ENCODE assay signal across 20 mouse cellular contexts in genomic region chr11:101359776-101360175, GRCm38 (mm10). TPM values are rescaled to one million over a fixed set of nuclear protein-coding genes. Genes with fewer than 3 reads are reported as not detected.
A peak's percentile ranks its signal among the peaks of the same experiment; 100 is the strongest.
DNase-seq lines count a peak whose midpoint lies in the region; ATAC-seq and TF ChIP-seq lines count a peak whose summit lies in the region.
"Had no signal": no experiment of that assay in that cellular context is flagged by ENCODE, and none has a peak within 500 bp of the region (broad histone marks: within the 10 kb centered on the region; RNA-seq: fewer than 3 reads in every experiment).

No protein-coding gene starts in this region.

- no peaks in the 10 kb centered on the region for H3K9me3 ChIP-seq in forebrain, embryonic 11.5 days (ENCODE audit: control insufficient read depth, low read length)
- no peaks in the 10 kb centered on the region for H3K9me3 ChIP-seq in forebrain, embryonic 12.5 days
- H3K9me3 ChIP-seq in intestine, embryonic 15.5 days: no peaks in the 10 kb centered on the region
- H3K9me3 ChIP-seq: forebrain, embryonic 13.5 days; G1E; hindbrain, embryonic 13.5 days; limb, embryonic 13.5 days had no signal

- no peaks in the 10 kb centered on the region for H3K79me2 ChIP-seq in liver, adult 2 months (ENCODE audit: control insufficient read depth, insufficient read depth, low read length)

- H3K36me3 ChIP-seq in forebrain, embryonic 11.5 days (ENCODE audit: control insufficient read depth, insufficient read depth, low read length): no peaks in the 10 kb centered on the region
- no peaks in the 10 kb centered on the region for H3K36me3 ChIP-seq in forebrain, embryonic 12.5 days (replicated peaks)
- H3K36me3 ChIP-seq in liver, adult 2 months (ENCODE audit: control insufficient read depth, insufficient read depth, low read length): no peaks in the 10 kb centered on the region
- no peaks in the 10 kb centered on the region for H3K36me3 ChIP-seq in intestine, embryonic 15.5 days
- H3K36me3 ChIP-seq: G1E; hindbrain, embryonic 13.5 days; limb, embryonic 13.5 days had no signal

- ATAC-seq in forebrain, embryonic 11.5 days (replicated peaks; ENCODE audit: low FRiP score): no peak
- no peak for ATAC-seq in forebrain, embryonic 12.5 days (ENCODE audit: low FRiP score)
- ATAC-seq in intestine, embryonic 15.5 days: no peak
- ATAC-seq: forebrain, embryonic 13.5 days had no signal

- peak; percentile 17 for DNase-seq in forebrain, embryonic 11.5 days (ENCODE audit: low spot score)
- peak; percentile 25 for DNase-seq in liver, adult 2 months (ENCODE audit: extremely low read depth, low read depth, low spot score)
- no peak for DNase-seq in liver
- peak; percentile 12 to 20 for DNase-seq in heart, adult 9 months (ENCODE audit: low spot score in 2 of 2)
- no peak for DNase-seq in urinary bladder, postnatal 25 days (ENCODE audit: low spot score)
- DNase-seq: cerebellum, postnatal 10 days; lung, postnatal 4 days; midbrain, embryonic 14.5 days; retina, postnatal 1 day had no signal

- no peak for TF ChIP-seq CTCF in liver, adult 2 months (IDR thresholded peaks at IDR 0.05; ENCODE audit: low read depth, low read length)

- H3K27ac ChIP-seq in forebrain, embryonic 11.5 days (ENCODE audit: low read depth, low read length): no peak overlapping the region
- no peak overlapping the region for H3K27ac ChIP-seq in forebrain, embryonic 12.5 days
- peak overlapping the region; percentile 75; the same call in 1 of the 2 replicates for H3K27ac ChIP-seq in liver, adult 2 months (replicated peaks; ENCODE audit: insufficient read depth, low read depth, low read length)
- H3K27ac ChIP-seq in intestine, embryonic 15.5 days: 0 out of 2 replicates have a peak overlapping the region, but pooled peaks have one; percentile 0
- H3K27ac ChIP-seq: forebrain, embryonic 13.5 days; limb, embryonic 13.5 days had no signal

- no peaks in the 10 kb centered on the region for H3K4me1 ChIP-seq in forebrain, embryonic 11.5 days (replicated peaks; ENCODE audit: control insufficient read depth, insufficient read depth, low read length)
- no peaks in the 10 kb centered on the region for H3K4me1 ChIP-seq in forebrain, embryonic 12.5 days
- H3K4me1 ChIP-seq in liver, adult 2 months (ENCODE audit: control insufficient read depth, insufficient read depth, low read length): peaks cover 37% of the 10 kb centered on the region
- H3K4me1 ChIP-seq in intestine, embryonic 15.5 days (replicated peaks): peaks cover 13% of the 10 kb centered on the region; the same call in 1 of the 2 replicates
- H3K4me1 ChIP-seq: forebrain, embryonic 13.5 days; hindbrain, embryonic 13.5 days; limb, embryonic 13.5 days had no signal

- H3K4me2 ChIP-seq in forebrain, embryonic 11.5 days (ENCODE audit: low read depth, low read length, severe bottlenecking): no peak overlapping the region
- no peak overlapping the region for H3K4me2 ChIP-seq in forebrain, embryonic 12.5 days
- no peak overlapping the region for H3K4me2 ChIP-seq in intestine, embryonic 15.5 days (replicated peaks)
- H3K4me2 ChIP-seq: forebrain, embryonic 13.5 days; hindbrain, embryonic 13.5 days; limb, embryonic 13.5 days had no signal

- no peak overlapping the region for H3K9ac ChIP-seq in forebrain, embryonic 11.5 days (ENCODE audit: low read length)
- H3K9ac ChIP-seq in forebrain, embryonic 12.5 days: no peak overlapping the region
- no peak overlapping the region for H3K9ac ChIP-seq in liver, adult 2 months (ENCODE audit: low read depth, low read length)
- no peak overlapping the region for H3K9ac ChIP-seq in intestine, embryonic 15.5 days
- H3K9ac ChIP-seq: forebrain, embryonic 13.5 days; hindbrain, embryonic 13.5 days; limb, embryonic 13.5 days had no signal

- TF ChIP-seq POLR2A in liver, adult 2 months (IDR thresholded peaks at IDR 0.05; ENCODE audit: extremely low read depth, insufficient read depth, low read length): no peak

- WGBS in forebrain, embryonic 11.5 days: 78% methylated on average over 9 of the region's 9 CpGs
- WGBS in forebrain, embryonic 12.5 days: 87% methylated on average over 9 of the region's 9 CpGs
- WGBS in liver, adult 2 months: 71% methylated on average over 9 of the region's 9 CpGs
- 65% methylated on average over 9 of the region's 9 CpGs for WGBS in intestine, embryonic 15.5 days

- H3K27me3 ChIP-seq in forebrain, embryonic 11.5 days (ENCODE audit: control insufficient read depth, insufficient read depth, low read length): no peaks in the 10 kb centered on the region
- no peaks in the 10 kb centered on the region for H3K27me3 ChIP-seq in forebrain, embryonic 12.5 days
- H3K27me3 ChIP-seq in liver, adult 2 months (ENCODE audit: control insufficient read depth, insufficient read depth, low read length): no peaks in the 10 kb centered on the region
- no peaks in the 10 kb centered on the region for H3K27me3 ChIP-seq in intestine, embryonic 15.5 days (replicated peaks)
- H3K27me3 ChIP-seq: forebrain, embryonic 13.5 days; hindbrain, embryonic 13.5 days; limb, embryonic 13.5 days had no signal

- H3K4me3 ChIP-seq in forebrain, embryonic 11.5 days (ENCODE audit: low read depth, low read length): no peak overlapping the region
- no peak overlapping the region for H3K4me3 ChIP-seq in forebrain, embryonic 12.5 days (replicated peaks)
- no peak overlapping the region for H3K4me3 ChIP-seq in liver, adult 2 months (ENCODE audit: insufficient read depth, low read depth, low read length)
- no peak overlapping the region for H3K4me3 ChIP-seq in intestine, embryonic 15.5 days (replicated peaks)
- H3K4me3 ChIP-seq: forebrain, embryonic 13.5 days; hindbrain, embryonic 13.5 days; limb, embryonic 13.5 days had no signal

RNA-seq across cellular contexts. Expression of gene G6pc, which starts 7.6 kb away (rescaled TPM):
- not detected in 2 replicates for polyA plus RNA-seq in forebrain, embryonic 11.5 days (2014; fragmentation: Nextera tagmentation; extraction: Ambion mirVana)
- not detected in 2 replicates for polyA plus RNA-seq in forebrain, embryonic 12.5 days (2016; fragmentation: Nextera tagmentation; extraction: Ambion mirVana)
- 121 and 144 TPM in 2 replicates for total RNA-seq in liver, adult 2 months (2014; rRNA removed)
- polyA plus RNA-seq in liver, adult 2 months (2012; rRNA removed): 115 and 146 TPM in 2 replicates
- polyA plus RNA-seq in intestine, embryonic 15.5 days (2015; fragmentation: Nextera tagmentation; extraction: Ambion mirVana): 0.30 and 0.39 TPM in 2 replicates
- total RNA-seq: left cerebral cortex, adult 18-20 months had no signal
- polyA plus RNA-seq: C2C12; embryonic facial prominence, embryonic 11.5 days; forebrain, embryonic 13.5 days; G1E; hindbrain, embryonic 13.5 days; limb, embryonic 13.5 days; midbrain, embryonic 14.5 days; neural tube, embryonic 11.5 days; testis, adult 2 months had no signal

RNA-seq across cellular contexts. Expression of gene Aoc3, which starts 29.4 kb away (rescaled TPM):
- polyA plus RNA-seq in forebrain, embryonic 11.5 days (2014; fragmentation: Nextera tagmentation; extraction: Ambion mirVana): not detected in 2 replicates
- polyA plus RNA-seq in forebrain, embryonic 12.5 days (2016; fragmentation: Nextera tagmentation; extraction: Ambion mirVana): not detected in 2 replicates
- total RNA-seq in liver, adult 2 months (2014; rRNA removed): 0.13 and 0.18 TPM in 2 replicates
- polyA plus RNA-seq in liver, adult 2 months (2012; rRNA removed): 0.05 and 0.16 TPM in 2 replicates
- 2.1 and 2.7 TPM in 2 replicates for polyA plus RNA-seq in intestine, embryonic 15.5 days (2015; fragmentation: Nextera tagmentation; extraction: Ambion mirVana)
- polyA plus RNA-seq: forebrain, embryonic 13.5 days; hindbrain, embryonic 13.5 days; neural tube, embryonic 11.5 days had no signal

RNA-seq across cellular contexts. Expression of gene Aoc2, which starts 34.9 kb away (rescaled TPM):
- 2.8 and 3.1 TPM in 2 replicates for polyA plus RNA-seq in forebrain, embryonic 11.5 days (2014; fragmentation: Nextera tagmentation; extraction: Ambion mirVana)
- polyA plus RNA-seq in forebrain, embryonic 12.5 days (2016; fragmentation: Nextera tagmentation; extraction: Ambion mirVana): 2.9 and 3.1 TPM in 2 replicates
- 0.40 and 0.46 TPM in 2 replicates for total RNA-seq in liver, adult 2 months (2014; rRNA removed)
- polyA plus RNA-seq in liver, adult 2 months (2012; rRNA removed): 0.91 and 1.7 TPM in 2 replicates
- 1.2 and 1.3 TPM in 2 replicates for polyA plus RNA-seq in intestine, embryonic 15.5 days (2015; fragmentation: Nextera tagmentation; extraction: Ambion mirVana)

RNA-seq across cellular contexts. Expression of gene Psme3, which starts 43.8 kb away (rescaled TPM):
- 189 and 193 TPM in 2 replicates for polyA plus RNA-seq in forebrain, embryonic 11.5 days (2014; fragmentation: Nextera tagmentation; extraction: Ambion mirVana)
- polyA plus RNA-seq in forebrain, embryonic 12.5 days (2016; fragmentation: Nextera tagmentation; extraction: Ambion mirVana): 182 and 189 TPM in 2 replicates
- total RNA-seq in liver, adult 2 months (2014; rRNA removed): 15.8 and 16.8 TPM in 2 replicates
- polyA plus RNA-seq in liver, adult 2 months (2012; rRNA removed): 34.5 and 37.9 TPM in 2 replicates
- polyA plus RNA-seq in intestine, embryonic 15.5 days (2015; fragmentation: Nextera tagmentation; extraction: Ambion mirVana): 137 and 147 TPM in 2 replicates

RNA-seq across cellular contexts. Expression of gene Aarsd1, which starts 57.6 kb away (rescaled TPM):
- 101 and 111 TPM in 2 replicates for polyA plus RNA-seq in forebrain, embryonic 11.5 days (2014; fragmentation: Nextera tagmentation; extraction: Ambion mirVana)
- polyA plus RNA-seq in forebrain, embryonic 12.5 days (2016; fragmentation: Nextera tagmentation; extraction: Ambion mirVana): 94.3 and 98.7 TPM in 2 replicates
- total RNA-seq in liver, adult 2 months (2014; rRNA removed): 21.3 and 22.2 TPM in 2 replicates
- 18.6 and 19.8 TPM in 2 replicates for polyA plus RNA-seq in liver, adult 2 months (2012; rRNA removed)
- polyA plus RNA-seq in intestine, embryonic 15.5 days (2015; fragmentation: Nextera tagmentation; extraction: Ambion mirVana): 60.1 and 63.3 TPM in 2 replicates

Comparison
In these comparisons a context has a peak if more than half of its experiments do, and no peak if none do; other contexts are left out.
1. DNase-seq: peak in forebrain, embryonic 11.5 days (single experiment), liver, adult 2 months (single experiment) and heart, adult 9 months (2 of 2); none in liver (single experiment) and urinary bladder, postnatal 25 days (single experiment).
2. H3K27ac ChIP-seq: peak in liver, adult 2 months (single experiment) and intestine, embryonic 15.5 days (single experiment); none in forebrain, embryonic 11.5 days (single experiment) and forebrain, embryonic 12.5 days (single experiment).
3. RNA of gene G6pc, which starts 7.6 kb away (polyA plus RNA-seq): 115 to 146 TPM in liver, adult 2 months; 0.30 to 0.39 TPM in intestine, embryonic 15.5 days, not detected in forebrain, embryonic 11.5 days and not detected in forebrain, embryonic 12.5 days; every median in the first group is over 10 times any median in the second.